Mouse (Mus musculus): ENCODE results near the gene As3mt.
A peak's percentile ranks its signal among the peaks of the same experiment; 100 is the strongest.
"Not testable (repeated sequence)": the region's sequence is repeated elsewhere in the genome, so short reads cannot be mapped to it uniquely, and the experiment has no call there.

The As3mt gene

DNA sequence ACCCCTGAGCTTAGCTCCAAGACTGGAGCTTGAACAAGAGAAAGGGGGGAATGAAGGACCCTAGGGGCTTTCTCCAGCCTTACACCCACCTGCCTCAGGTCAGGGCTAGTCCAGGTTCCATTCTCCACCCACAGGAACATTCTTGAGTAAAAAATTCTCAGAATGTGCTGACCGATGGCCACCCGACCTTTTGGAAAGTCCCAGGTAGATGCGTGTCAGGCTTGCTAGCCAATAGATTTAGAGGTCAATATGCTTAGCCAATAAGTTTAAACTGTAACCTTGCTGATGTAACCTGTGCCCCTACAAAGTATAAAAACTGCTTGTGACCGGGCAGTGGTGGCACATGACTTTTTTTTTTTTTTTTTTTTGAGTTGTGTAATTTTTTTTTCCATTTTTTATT is 49.0 kb downstream of the As3mt start:
- no peak for DNase-seq

- no peak for DNase-seq
These were observed 51.8 kb downstream of the As3mt start for GRCm38 (mm10) chr19:46759096-46759495.

GRCm38 (mm10) chr19:46759909-46760308 is 52.7 kb downstream of the As3mt start:
- DNase-seq: not testable (repeated sequence)

GRCm38 (mm10) chr19:46760375-46761160 is 53.3 kb downstream of the As3mt start:
- peak; percentile 87 for DNase-seq

- peak; percentile 100 for DNase-seq
These were observed 54.1 kb downstream of the As3mt start, which contains the start of gene Cnnm2 for GRCm38 (mm10) chr19:46761247-46761946. Cnnm2 (plus strand) TSS chr19:46761596.

DNA sequence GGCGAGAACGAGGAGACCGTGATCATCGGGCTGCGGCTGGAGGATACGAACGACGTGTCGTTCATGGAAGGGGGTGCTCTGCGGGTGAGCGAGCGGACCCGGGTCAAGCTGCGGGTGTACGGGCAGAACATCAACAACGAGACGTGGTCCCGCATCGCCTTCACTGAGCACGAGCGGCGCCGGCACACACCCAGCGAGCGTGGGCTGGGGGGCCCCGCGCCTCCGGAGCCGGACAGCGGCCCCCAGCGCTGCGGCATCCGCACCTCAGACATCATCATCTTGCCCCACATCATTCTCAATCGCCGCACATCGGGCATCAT is 54.7 kb downstream of the As3mt start:
- DNase-seq: no peak

DNA sequence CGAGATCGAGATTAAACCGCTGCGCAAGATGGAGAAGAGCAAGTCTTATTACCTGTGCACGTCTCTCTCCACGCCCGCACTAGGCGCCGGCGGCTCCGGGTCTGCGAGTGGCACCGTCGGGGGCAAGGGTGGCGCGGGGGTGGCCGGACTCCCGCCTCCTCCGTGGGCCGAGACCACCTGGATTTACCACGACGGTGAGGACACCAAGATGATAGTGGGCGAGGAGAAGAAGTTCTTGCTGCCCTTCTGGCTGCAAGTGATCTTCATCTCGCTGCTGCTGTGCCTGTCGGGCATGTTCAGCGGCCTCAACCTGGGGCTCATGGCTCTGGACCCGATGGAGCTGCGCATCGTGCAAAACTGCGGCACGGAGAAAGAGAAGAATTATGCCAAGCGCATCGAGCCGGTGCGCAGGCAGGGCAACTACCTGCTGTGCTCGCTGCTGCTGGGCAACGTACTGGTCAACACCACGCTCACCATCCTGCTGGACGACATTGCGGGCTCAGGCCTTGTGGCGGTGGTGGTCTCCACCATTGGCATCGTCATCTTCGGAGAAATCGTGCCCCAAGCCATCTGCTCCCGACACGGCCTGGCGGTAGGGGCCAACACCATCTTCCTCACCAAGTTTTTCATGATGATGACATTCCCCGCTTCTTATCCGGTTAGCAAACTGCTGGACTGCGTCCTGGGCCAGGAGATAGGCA is 55.2 kb downstream of the As3mt start:
- DNase-seq: peak; percentile 51

GRCm38 (mm10) chr19:46762992-46763342 is 55.7 kb downstream of the As3mt start:
- DNase-seq: no peak

DNA sequence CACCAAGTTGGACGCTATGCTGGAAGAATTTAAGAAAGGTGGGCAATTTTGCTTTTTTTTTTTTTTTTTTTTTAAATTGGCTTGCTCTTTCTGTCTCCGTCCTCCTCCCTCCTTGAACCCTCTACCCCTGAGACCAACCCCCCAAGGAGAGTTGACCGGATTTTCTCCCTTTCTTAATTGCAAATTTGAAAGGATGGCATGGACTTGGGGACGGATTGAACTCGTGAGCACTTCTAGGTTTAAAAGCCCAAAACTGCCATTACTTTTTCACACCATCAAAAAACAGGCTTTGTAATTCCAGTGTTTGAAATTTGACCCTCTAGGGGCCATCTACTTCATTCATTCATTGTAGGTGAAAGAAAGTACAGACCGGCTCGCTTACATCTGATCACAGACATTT is 56.1 kb downstream of the As3mt start:
- DNase-seq: no peak

GRCm38 (mm10) chr19:46763932-46764762 is 56.9 kb downstream of the As3mt start:
- DNase-seq: no peak

DNA sequence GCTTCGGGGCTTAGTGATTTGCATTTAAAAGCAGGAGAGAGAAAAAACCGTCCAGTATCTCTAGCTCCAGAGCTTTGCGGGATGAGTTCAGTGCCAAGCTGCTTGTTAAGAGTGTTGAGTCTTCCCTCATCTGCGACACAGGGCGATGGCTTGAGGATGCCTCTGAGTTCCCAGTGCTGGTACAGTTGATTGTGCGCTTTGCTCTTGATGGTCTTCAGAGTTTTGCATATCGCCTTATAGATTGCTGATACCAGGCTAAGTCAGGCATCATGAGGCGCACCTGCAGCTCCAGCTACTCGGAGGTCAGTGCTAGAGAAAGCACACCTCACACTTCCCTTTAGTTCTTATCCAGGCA is 57.5 kb downstream of the As3mt start:
- DNase-seq: no peak

DNA sequence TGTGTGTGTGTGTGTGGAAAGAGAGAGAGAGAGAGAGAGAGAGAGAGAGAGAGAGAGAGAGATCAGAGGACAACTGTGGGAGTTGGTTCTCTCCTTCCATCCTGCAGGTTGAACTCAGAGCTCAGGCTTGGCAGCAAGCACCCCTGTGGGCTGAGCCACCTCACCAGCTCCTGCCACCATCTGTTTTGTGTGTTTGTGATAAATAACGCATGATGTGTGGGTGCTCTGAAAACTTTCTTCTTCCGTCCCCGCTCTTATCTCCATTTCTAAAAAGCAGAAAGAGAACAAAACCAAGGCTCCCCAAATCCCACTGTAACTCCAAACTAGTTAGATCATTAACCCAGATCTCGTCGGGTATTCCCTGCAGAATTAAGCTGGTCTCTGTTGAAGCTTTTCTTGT is 58.9 kb downstream of the As3mt start:
- DNase-seq: peak; percentile 30

GRCm38 (mm10) chr19:46769759-46770158 is 62.5 kb downstream of the As3mt start:
- no peak for DNase-seq

DNA sequence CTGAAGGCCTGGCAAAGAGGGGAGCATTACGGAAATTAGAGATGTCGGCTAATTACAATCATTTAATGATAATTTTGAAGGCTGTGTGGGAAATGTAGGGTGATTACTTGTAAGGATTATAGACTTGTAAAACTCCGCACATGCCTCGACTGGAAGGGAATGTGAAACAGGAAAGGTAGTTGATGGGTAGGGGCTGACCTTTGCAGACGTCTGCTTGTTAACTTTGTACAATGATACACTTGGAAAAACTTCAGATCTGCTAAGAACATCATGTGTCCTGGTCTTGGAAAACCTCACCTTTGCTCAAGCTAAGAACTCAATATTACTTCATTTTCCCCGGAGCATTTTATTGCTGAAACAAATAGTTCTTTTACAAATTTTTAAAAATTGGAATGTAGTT is 64.5 kb downstream of the As3mt start:
- DNase-seq: no peak

- no peak for DNase-seq
These were observed 69.1 kb downstream of the As3mt start for GRCm38 (mm10) chr19:46776391-46776790.

GRCm38 (mm10) chr19:46776850-46777249 is 69.6 kb downstream of the As3mt start:
- DNase-seq: no peak

- no peak for DNase-seq
These were observed 70.8 kb downstream of the As3mt start for GRCm38 (mm10) chr19:46777928-46778680.

DNA sequence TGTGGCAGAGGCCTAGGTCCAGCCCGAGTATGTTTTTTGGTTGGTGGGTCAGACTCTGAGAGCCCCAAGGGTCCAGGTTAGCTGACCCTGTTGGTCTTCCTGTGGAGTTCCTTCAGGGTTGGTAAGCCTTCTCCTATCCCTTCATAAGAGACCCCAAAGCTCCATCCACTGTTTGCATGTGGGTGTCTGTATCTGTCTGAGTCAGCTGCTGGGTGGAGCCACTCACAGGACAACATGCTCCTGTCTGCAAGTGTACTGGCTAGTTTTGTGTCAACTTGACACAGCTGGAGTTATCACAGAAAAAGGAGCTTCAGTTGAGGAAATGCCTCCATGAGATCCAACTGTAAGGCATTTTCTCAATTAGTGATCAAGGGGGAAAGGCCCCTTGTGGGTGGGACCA is 71.9 kb downstream of the As3mt start:
- not testable (repeated sequence) for DNase-seq

- no peak for DNase-seq
These were observed 76.8 kb downstream of the As3mt start for GRCm38 (mm10) chr19:46784038-46784437.

DNA sequence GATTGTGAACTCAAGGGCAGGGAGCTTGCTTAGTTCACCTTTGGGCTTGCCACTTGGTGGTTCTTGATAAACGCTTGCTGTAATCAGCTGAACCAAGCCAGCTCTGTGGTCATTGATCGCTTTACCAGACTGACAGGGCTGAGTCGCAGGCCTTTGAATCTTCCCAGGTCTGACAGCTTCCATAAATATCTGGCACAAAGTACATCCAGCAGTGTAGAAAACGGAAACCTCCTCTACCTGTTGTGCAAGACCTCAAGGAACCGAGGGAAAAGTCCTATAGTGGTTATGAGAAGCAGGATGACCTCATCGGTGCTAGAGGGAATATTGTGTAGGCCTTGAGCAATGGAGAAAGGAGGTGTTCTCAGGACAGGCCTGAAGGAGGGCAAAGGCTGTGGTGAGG is 77.2 kb downstream of the As3mt start:
- DNase-seq: no peak

DNA sequence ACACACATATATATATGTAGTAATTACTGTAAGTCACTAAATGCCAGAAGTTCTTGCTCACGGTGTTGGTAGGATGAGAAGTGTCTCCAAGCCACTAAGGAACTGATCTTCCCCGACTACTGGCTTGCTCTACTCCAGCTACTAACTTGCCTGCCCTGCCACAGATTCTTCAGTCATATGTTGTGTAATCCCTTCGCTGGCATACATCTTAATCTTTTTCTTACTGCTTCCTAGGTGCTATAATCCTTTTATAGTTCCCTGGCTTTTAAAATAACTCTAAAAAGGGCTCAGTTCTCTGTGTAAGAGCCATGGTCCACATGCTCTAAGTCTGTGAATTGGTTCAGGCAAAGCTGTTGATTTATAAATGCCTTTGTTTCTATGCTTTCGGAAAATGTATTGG is 78.4 kb downstream of the As3mt start:
- DNase-seq: no peak

DNA sequence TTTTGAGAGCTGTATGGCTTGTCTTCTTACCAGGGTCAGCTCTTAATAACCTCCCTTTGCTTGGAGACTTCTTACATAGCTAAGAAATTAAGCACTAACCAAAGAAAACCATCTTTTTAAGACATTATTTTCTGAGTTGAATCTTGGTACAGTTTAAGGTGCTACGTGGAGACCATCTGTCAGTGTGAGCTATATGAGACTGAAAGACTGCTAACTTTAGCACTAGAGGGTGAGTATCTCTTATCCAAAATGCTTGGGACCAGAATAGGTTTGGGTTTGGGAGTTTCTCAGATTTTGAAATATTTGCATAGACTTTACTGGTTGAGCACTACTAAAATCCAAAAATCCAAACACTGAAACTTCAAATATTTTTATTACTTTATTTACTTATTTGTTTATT is 82.5 kb downstream of the As3mt start:
- DNase-seq: no peak
